Mouse (Mus musculus) neural tube, embryonic 14.5 days (tissue): ENCODE measurements at regions not wholly inside any gene's neighbourhood (a gene's known extent, or its start where the extent isn't known, plus 50 kb on each side); places are given as distances from the start of the nearest gene placed in this dataset.
A peak's percentile ranks its signal among the peaks of the same experiment; 100 is the strongest.
"Not testable (repeated sequence)": the region's sequence is repeated elsewhere in the genome, so short reads cannot be mapped to it uniquely, and the experiment has no call there.

Experiments
- ATAC-seq: fragments of 200-750 bp; cut with Nextera tagmentation; 2 replicates; pipeline ENCODE4 v1.8.0; 2017; ENCODE audit warnings: low read depth, mild to moderate bottlenecking, moderate TSS enrichment, moderate library complexity
- H3K27ac ChIP-seq: fragments of 300-500 bp; sonication (generic); 2 replicates; pipeline ENCODE4 v1.5.1; 2014; ENCODE audit warnings: low read depth, mild to moderate bottlenecking, control low read depth, low read length, moderate library complexity, mixed read lengths
- H3K27me3 ChIP-seq: fragments of 300-500 bp; sonication (generic); 2 replicates; pipeline ENCODE4 v1.6.1; 2014; ENCODE audit warnings: low read length; ENCODE audit not compliant: control insufficient read depth, insufficient read depth
- H3K36me3 ChIP-seq: fragments of 300-500 bp; sonication (generic); 2 replicates; pipeline ENCODE4 v1.6.1; 2014; ENCODE audit warnings: low read length, mixed read lengths; ENCODE audit not compliant: control insufficient read depth, insufficient read depth
- H3K4me1 ChIP-seq: fragments of 300-500 bp; sonication (generic); 2 replicates; pipeline ENCODE4 v1.6.1; 2014; ENCODE audit warnings: low read length; ENCODE audit not compliant: control insufficient read depth, insufficient read depth
- H3K4me2 ChIP-seq: fragments of 300-500 bp; sonication (generic); 2 replicates; pipeline ENCODE4 v1.6.1; 2014; ENCODE audit warnings: mild to moderate bottlenecking, low read depth, low read length, control low read depth
- H3K4me3 ChIP-seq: fragments of 300-500 bp; sonication (generic); 2 replicates; pipeline ENCODE4 v1.5.1; 2014; ENCODE audit warnings: low read depth, low read length, control low read depth, mixed read lengths
- H3K9ac ChIP-seq: fragments of 300-500 bp; sonication (generic); replicated peaks from 2 replicates; pipeline ENCODE4 v1.6.1; 2014; ENCODE audit warnings: low read depth, mild to moderate bottlenecking, control low read depth, low read length, mixed read lengths
- H3K9me3 ChIP-seq: fragments of 300-500 bp; sonication (generic); 2 replicates; pipeline ENCODE4 v1.6.1; 2016; ENCODE audit warnings: low read length; ENCODE audit not compliant: control insufficient read depth
- WGBS: fragments of 180-500 bp; shearing (Covaris S2); extraction: QIAGEN DNeasy Blood & Tissue Kit; methylation state at CpG from one replicate; pipeline ENCODE4 v1.1.7; 2014; 5-methylcytosine and 5-hydroxymethylcytosine counted together

- no peaks in the 10 kb centered on the region for H3K36me3 ChIP-seq
- WGBS = 96% methylated on average over 1 of the region's 1 CpGs
- no peak overlapping the region for H3K4me2 ChIP-seq
- no peak overlapping the region for H3K27ac ChIP-seq
- ATAC-seq = no peak
- no peaks in the 10 kb centered on the region for H3K9me3 ChIP-seq
- no peaks in the 10 kb centered on the region for H3K27me3 ChIP-seq
- H3K4me3 ChIP-seq = no peak overlapping the region
- H3K9ac ChIP-seq = no peak overlapping the region
- no peaks in the 10 kb centered on the region for H3K4me1 ChIP-seq
Observed at GRCm38 (mm10) chr10:25670061-25670460, 134.0 kb upstream of the Smlr1 start.

- Histone ChIP-seq H3K9me3 (no peaks in the 10 kb centered on the region), H3K27ac (no peak overlapping the region), H3K4me2 (no peak overlapping the region), H3K9ac (no peak overlapping the region), H3K27me3 (no peaks in the 10 kb centered on the region), H3K4me3 (no peak overlapping the region), H3K36me3 (no peaks in the 10 kb centered on the region), H3K4me1 (no peaks in the 10 kb centered on the region)
- peak; percentile 54; the same call in 1 of the 2 replicates for ATAC-seq
- 63% methylated on average over 16 of the region's 16 CpGs for WGBS
Observed at GRCm38 (mm10) chr10:25652742-25653563, 116.9 kb upstream of the Smlr1 start.

- ATAC-seq = no peak
- Histone ChIP-seq H3K4me3 (no peak overlapping the region), H3K4me2 (no peak overlapping the region), H3K27me3 (no peaks in the 10 kb centered on the region), H3K9me3 (no peaks in the 10 kb centered on the region), H3K9ac (no peak overlapping the region), H3K36me3 (no peaks in the 10 kb centered on the region), H3K4me1 (no peaks in the 10 kb centered on the region), H3K27ac (no peak overlapping the region)
- WGBS = 91% methylated on average over 1 of the region's 1 CpGs
Observed at GRCm38 (mm10) chr10:25647740-25648139, 111.7 kb upstream of the Smlr1 start.

GRCm38 (mm10) chr10:25643518-25643993, 107.5 kb upstream of the Smlr1 start:
- Histone ChIP-seq H3K36me3 (no peaks in the 10 kb centered on the region), H3K9me3 (no peaks in the 10 kb centered on the region), H3K27ac (no peak overlapping the region), H3K27me3 (no peaks in the 10 kb centered on the region), H3K4me3 (no peak overlapping the region), H3K4me2 (no peak overlapping the region), H3K4me1 (no peaks in the 10 kb centered on the region), H3K9ac (no peak overlapping the region)
- 62% methylated on average over 3 of the region's 3 CpGs for WGBS
- no peak for ATAC-seq

- Histone ChIP-seq H3K9me3 (no peaks in the 10 kb centered on the region), H3K27ac (no peak overlapping the region), H3K4me1 (no peaks in the 10 kb centered on the region), H3K4me2 (no peak overlapping the region), H3K27me3 (no peaks in the 10 kb centered on the region), H3K36me3 (no peaks in the 10 kb centered on the region), H3K4me3 (no peak overlapping the region), H3K9ac (no peak overlapping the region)
- ATAC-seq = no peak
- 81% methylated on average over 9 of the region's 9 CpGs for WGBS
Observed at GRCm38 (mm10) chr10:25642079-25642696, 106.1 kb upstream of the Smlr1 start.

- H3K36me3 ChIP-seq = no peaks in the 10 kb centered on the region
- H3K27ac ChIP-seq = no peak overlapping the region
- no peaks in the 10 kb centered on the region for H3K9me3 ChIP-seq
- no peak overlapping the region for H3K9ac ChIP-seq
- H3K4me1 ChIP-seq = no peaks in the 10 kb centered on the region
- WGBS = 38% methylated on average over 4 of the region's 4 CpGs
- H3K4me2 ChIP-seq = no peak overlapping the region
- ATAC-seq = peak; percentile 84
- no peak overlapping the region for H3K4me3 ChIP-seq
- H3K27me3 ChIP-seq = no peaks in the 10 kb centered on the region
Observed at GRCm38 (mm10) chr10:25633058-25633614, 97.1 kb upstream of the Smlr1 start.

GRCm38 (mm10) chr10:25632306-25632705, 96.2 kb upstream of the Smlr1 start:
- no peak overlapping the region for H3K9ac ChIP-seq
- H3K27me3 ChIP-seq = no peaks in the 10 kb centered on the region
- H3K36me3 ChIP-seq = no peaks in the 10 kb centered on the region
- H3K27ac ChIP-seq = no peak overlapping the region
- ATAC-seq = no peak
- no peak overlapping the region for H3K4me2 ChIP-seq
- H3K4me3 ChIP-seq = no peak overlapping the region
- H3K4me1 ChIP-seq = no peaks in the 10 kb centered on the region
- no peaks in the 10 kb centered on the region for H3K9me3 ChIP-seq
- 92% methylated on average over 7 of the region's 7 CpGs for WGBS

- Histone ChIP-seq H3K9ac (no peak overlapping the region), H3K9me3 (no peaks in the 10 kb centered on the region), H3K4me2 (no peak overlapping the region), H3K4me1 (no peaks in the 10 kb centered on the region), H3K4me3 (no peak overlapping the region), H3K36me3 (no peaks in the 10 kb centered on the region), H3K27ac (0 out of 2 replicates have a peak overlapping the region, but pooled peaks have one; percentile 28), H3K27me3 (no peaks in the 10 kb centered on the region)
- peak; percentile 74 for ATAC-seq
- WGBS = 59% methylated on average over 5 of the region's 5 CpGs
Observed at GRCm38 (mm10) chr10:25622585-25622984, 86.5 kb upstream of the Smlr1 start.

GRCm38 (mm10) chr10:25621747-25622134, 85.7 kb upstream of the Smlr1 start:
- ATAC-seq = peak; percentile 50
- 39% methylated on average over 1 of the region's 1 CpGs for WGBS

More at GRCm38 (mm10) chr10:25621747-25622134, 85.7 kb upstream of the Smlr1 start:
- H3K9me3 ChIP-seq, H3K27ac ChIP-seq, H3K4me2 ChIP-seq, H3K4me1 ChIP-seq, H3K4me3 ChIP-seq, H3K36me3 ChIP-seq, H3K27me3 ChIP-seq, H3K9ac ChIP-seq: not testable (repeated sequence)
